Mouse (Mus musculus): ENCODE measurements around the gene Dtx3. TPM values are rescaled to one million over a fixed set of nuclear protein-coding genes. Genes with fewer than 3 reads are reported as not detected.
"Not testable (repeated sequence)": the region's sequence is repeated elsewhere in the genome, so short reads cannot be mapped to it uniquely, and the experiment has no call there.

Dtx3 gene
- polyA plus RNA-seq, 1 experiment from 2014 or later, result 79.4 TPM

- Histone ChIP-seq H3K9ac (ENCODE audit: low read length) (no peak overlapping the region), H3K27ac (ENCODE audit: low read length) (no peak overlapping the region), H3K27me3 (ENCODE audit: control insufficient read depth, insufficient read depth, low read length) (no peaks in the 10 kb centered on the region), H3K4me1 (ENCODE audit: control insufficient read depth, insufficient read depth, low read length) (peaks cover 15% of the 10 kb centered on the region; the same call in 1 of the 2 replicates), H3K9me3 (replicated peaks; ENCODE audit: control insufficient read depth, low read length) (no peaks in the 10 kb centered on the region), H3K4me3 (replicated peaks; ENCODE audit: low read length) (no peak overlapping the region), H3K36me3 (ENCODE audit: control insufficient read depth, insufficient read depth, low read length) (peaks cover 10% of the 10 kb centered on the region), H3K4me2 (ENCODE audit: low read depth, low read length) (no peak overlapping the region)
- no peak for ATAC-seq (ENCODE audit: insufficient read depth, low FRiP score)
- WGBS, result 49% methylated on average over 2 of the region's 2 CpGs
These were observed 3.0 kb upstream of the Dtx3 start for GRCm38 (mm10) chr10:127198492-127198891.

DNA sequence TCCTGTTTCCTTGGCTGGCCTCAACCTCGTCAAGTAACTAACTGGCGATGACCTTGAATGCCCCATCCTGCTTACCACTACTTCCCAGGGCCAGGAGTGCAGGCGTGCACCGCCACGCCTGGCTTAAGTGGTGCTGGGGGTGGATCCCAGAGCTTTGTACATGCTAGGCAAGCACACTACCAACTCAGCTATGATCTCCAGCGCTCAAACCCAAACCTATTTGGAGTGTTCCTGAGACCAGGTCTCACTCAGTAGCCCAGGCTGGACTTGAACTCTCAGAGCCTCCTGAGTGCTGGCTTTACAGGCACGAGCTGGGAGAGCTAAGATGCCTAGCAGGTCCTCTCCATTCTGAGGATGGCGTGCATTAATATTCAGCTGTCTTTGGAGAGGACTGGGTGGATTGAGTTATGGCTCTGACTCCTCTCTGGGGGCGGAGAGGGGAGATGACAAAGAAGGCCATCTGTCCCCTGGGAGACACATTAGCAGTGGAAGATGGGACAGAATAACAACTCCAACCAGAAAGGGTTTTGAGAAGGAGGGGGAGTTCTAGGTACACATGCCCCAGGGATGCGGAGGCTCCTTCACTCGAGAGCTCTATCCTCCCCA lies 2.1 kb upstream of the Dtx3 start:
- WGBS, result 78% methylated on average over 11 of the region's 11 CpGs
- peak overlapping the region; percentile 96 for H3K27ac ChIP-seq (ENCODE audit: low read length)
- H3K9ac ChIP-seq (ENCODE audit: low read length), result no peak overlapping the region
- no peaks in the 10 kb centered on the region for H3K9me3 ChIP-seq (replicated peaks; ENCODE audit: control insufficient read depth, low read length)
- H3K4me2 ChIP-seq (ENCODE audit: low read depth, low read length), result no peak overlapping the region
- ATAC-seq (ENCODE audit: insufficient read depth, low FRiP score), result no peak
- peaks cover 15% of the 10 kb centered on the region; the same call in 1 of the 2 replicates for H3K4me1 ChIP-seq (ENCODE audit: control insufficient read depth, insufficient read depth, low read length)
- no peaks in the 10 kb centered on the region for H3K27me3 ChIP-seq (ENCODE audit: control insufficient read depth, insufficient read depth, low read length)
- no peak overlapping the region for H3K4me3 ChIP-seq (replicated peaks; ENCODE audit: low read length)
- peaks cover 10% of the 10 kb centered on the region for H3K36me3 ChIP-seq (ENCODE audit: control insufficient read depth, insufficient read depth, low read length)

- no peak overlapping the region for H3K4me2 ChIP-seq (ENCODE audit: low read depth, low read length)
- H3K9me3 ChIP-seq (replicated peaks; ENCODE audit: control insufficient read depth, low read length), result no peaks in the 10 kb centered on the region
- no peak overlapping the region for H3K4me3 ChIP-seq (replicated peaks; ENCODE audit: low read length)
- 83% methylated on average over 8 of the region's 8 CpGs for WGBS
- H3K27ac ChIP-seq (ENCODE audit: low read length), result peak overlapping the region; percentile 96
- peaks cover 15% of the 10 kb centered on the region; the same call in 1 of the 2 replicates for H3K4me1 ChIP-seq (ENCODE audit: control insufficient read depth, insufficient read depth, low read length)
- peaks cover 9% of the 10 kb centered on the region for H3K36me3 ChIP-seq (ENCODE audit: control insufficient read depth, insufficient read depth, low read length)
- H3K9ac ChIP-seq (ENCODE audit: low read length), result no peak overlapping the region
- ATAC-seq (ENCODE audit: insufficient read depth, low FRiP score), result no peak
- H3K27me3 ChIP-seq (ENCODE audit: control insufficient read depth, insufficient read depth, low read length), result no peaks in the 10 kb centered on the region
These were observed 1.6 kb upstream of the Dtx3 start for GRCm38 (mm10) chr10:127197104-127197503.

- WGBS, result 10% methylated on average over 5 of the region's 5 CpGs
- H3K27me3 ChIP-seq (ENCODE audit: control insufficient read depth, insufficient read depth, low read length), result no peaks in the 10 kb centered on the region
- H3K4me1 ChIP-seq (ENCODE audit: control insufficient read depth, insufficient read depth, low read length), result peaks cover 15% of the 10 kb centered on the region; the same call in 1 of the 2 replicates
- ATAC-seq (ENCODE audit: insufficient read depth, low FRiP score), result peak; percentile 85
- H3K36me3 ChIP-seq (ENCODE audit: control insufficient read depth, insufficient read depth, low read length), result peaks cover 7% of the 10 kb centered on the region
- H3K9me3 ChIP-seq (replicated peaks; ENCODE audit: control insufficient read depth, low read length), result no peaks in the 10 kb centered on the region
- H3K9ac ChIP-seq (ENCODE audit: low read length), result peak overlapping the region; percentile 94
- H3K27ac ChIP-seq (ENCODE audit: low read length), result peak overlapping the region; percentile 96
- peak overlapping the region; percentile 89 for H3K4me3 ChIP-seq (replicated peaks; ENCODE audit: low read length)
- peak overlapping the region; percentile 89 for H3K4me2 ChIP-seq (ENCODE audit: low read depth, low read length)
These were observed 864 bp upstream of the Dtx3 start for GRCm38 (mm10) chr10:127196392-127196791.

DNA sequence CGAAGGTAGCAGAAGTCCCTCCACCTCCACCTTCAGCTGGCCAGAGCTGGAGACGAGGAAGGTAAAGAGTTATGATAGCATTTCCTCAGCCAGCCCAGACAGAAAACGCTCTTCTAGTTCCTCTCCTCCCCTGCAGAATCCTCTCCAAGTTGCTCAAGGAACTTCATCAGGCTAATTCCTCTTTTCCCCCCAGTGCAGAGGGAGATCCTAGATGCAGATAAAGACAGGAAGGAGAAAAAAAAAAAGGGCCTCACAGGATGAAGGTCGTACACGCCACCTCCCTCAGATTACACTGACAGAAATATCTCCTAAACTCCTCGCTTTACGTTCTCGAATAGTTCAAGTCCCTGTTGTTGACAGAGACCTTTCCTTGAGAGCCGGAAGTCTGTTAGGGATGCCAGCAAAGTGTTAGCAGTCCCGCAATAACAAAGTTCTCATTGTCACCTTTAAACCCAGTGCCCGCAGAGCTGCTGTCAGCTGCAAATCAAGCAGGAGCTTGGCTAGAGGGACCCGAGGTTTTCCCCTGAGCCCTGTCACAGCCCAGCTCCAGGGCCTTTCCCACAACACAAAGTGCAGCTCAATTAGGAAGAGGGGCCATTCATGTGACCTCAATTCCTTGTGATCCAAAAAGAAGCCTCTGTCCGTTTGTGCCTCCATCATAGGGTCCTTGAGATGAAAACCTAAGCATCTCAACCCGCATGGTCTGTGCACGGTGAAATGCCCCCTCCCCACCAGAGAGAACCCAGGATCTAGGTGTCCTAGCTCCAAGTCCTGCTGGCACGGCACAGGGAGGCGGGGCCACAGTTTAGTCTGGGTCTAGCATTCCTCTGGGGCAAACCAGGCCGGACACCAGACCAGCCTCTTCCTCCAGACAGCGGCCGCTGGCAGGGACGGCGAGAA lies 850 bp downstream of the Dtx3 start:
- H3K27ac ChIP-seq (ENCODE audit: low read length), result peak overlapping the region; percentile 96
- no peaks in the 10 kb centered on the region for H3K27me3 ChIP-seq (ENCODE audit: control insufficient read depth, insufficient read depth, low read length)
- WGBS, result 8% methylated on average over 22 of the region's 22 CpGs
- no peak for ATAC-seq (ENCODE audit: insufficient read depth, low FRiP score)
- H3K4me2 ChIP-seq (ENCODE audit: low read depth, low read length), result peak overlapping the region; percentile 89
- peak overlapping the region; percentile 89 for H3K4me3 ChIP-seq (replicated peaks; ENCODE audit: low read length)
- peaks cover 3% of the 10 kb centered on the region; the same call in 1 of the 2 replicates for H3K36me3 ChIP-seq (ENCODE audit: control insufficient read depth, insufficient read depth, low read length)
- H3K9me3 ChIP-seq (replicated peaks; ENCODE audit: control insufficient read depth, low read length), result no peaks in the 10 kb centered on the region
- H3K4me1 ChIP-seq (ENCODE audit: control insufficient read depth, insufficient read depth, low read length), result peaks cover 27% of the 10 kb centered on the region
- peak overlapping the region; percentile 94 for H3K9ac ChIP-seq (ENCODE audit: low read length)

DNA sequence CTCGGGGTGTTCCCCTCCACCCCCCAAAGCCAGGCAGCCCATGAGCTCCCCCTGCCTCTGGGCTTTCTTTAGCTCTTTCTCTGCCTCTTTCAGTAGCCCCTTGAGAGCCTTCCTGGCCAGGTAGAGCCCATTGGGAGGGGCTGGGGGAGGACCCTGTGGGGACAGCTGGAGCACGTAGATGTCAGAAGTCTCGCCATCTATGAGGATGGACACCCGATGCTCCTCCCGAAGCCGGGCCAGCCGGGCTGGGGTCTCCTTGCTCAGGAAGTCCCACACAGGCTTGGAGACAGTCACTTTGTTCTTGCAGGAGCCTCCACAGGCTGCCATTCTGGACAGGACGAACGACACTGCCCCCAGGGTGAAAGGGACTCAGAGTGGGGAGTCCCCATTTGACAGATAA lies 2.5 kb downstream of the Dtx3 start:
- 78% methylated on average over 9 of the region's 9 CpGs for WGBS
- no peaks in the 10 kb centered on the region for H3K9me3 ChIP-seq (replicated peaks; ENCODE audit: control insufficient read depth, low read length)
- H3K36me3 ChIP-seq (ENCODE audit: control insufficient read depth, insufficient read depth, low read length), result no peaks in the 10 kb centered on the region
- H3K4me2 ChIP-seq (ENCODE audit: low read depth, low read length), result no peak overlapping the region
- H3K9ac ChIP-seq (ENCODE audit: low read length), result peak overlapping the region; percentile 21; the same call in 1 of the 2 replicates
- no peaks in the 10 kb centered on the region for H3K27me3 ChIP-seq (ENCODE audit: control insufficient read depth, insufficient read depth, low read length)
- H3K27ac ChIP-seq (ENCODE audit: low read length), result no peak overlapping the region
- ATAC-seq (ENCODE audit: insufficient read depth, low FRiP score), result no peak
- H3K4me3 ChIP-seq (replicated peaks; ENCODE audit: low read length), result no peak overlapping the region
- H3K4me1 ChIP-seq (ENCODE audit: control insufficient read depth, insufficient read depth, low read length), result peaks cover 30% of the 10 kb centered on the region

DNA sequence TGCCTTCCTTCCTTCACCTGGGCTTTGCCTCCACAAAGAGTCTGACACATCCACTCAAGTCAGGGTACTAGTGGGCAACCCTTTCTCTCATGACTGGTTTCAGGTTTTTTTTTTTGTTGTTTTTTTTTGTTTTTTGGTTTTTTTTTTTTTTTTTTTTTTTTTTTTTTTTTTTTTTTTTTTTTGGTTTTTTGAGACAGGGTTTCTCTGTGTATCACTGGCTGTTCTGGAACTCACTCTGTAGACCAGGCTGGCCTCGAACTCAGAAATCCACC lies 3.5 kb downstream of the Dtx3 start:
- peaks cover 33% of the 10 kb centered on the region for H3K4me1 ChIP-seq (ENCODE audit: control insufficient read depth, insufficient read depth, low read length)
- not testable (repeated sequence) for H3K4me2 ChIP-seq (ENCODE audit: low read depth, low read length); H3K9me3 ChIP-seq (replicated peaks; ENCODE audit: control insufficient read depth, low read length); ATAC-seq (ENCODE audit: insufficient read depth, low FRiP score); H3K27me3 ChIP-seq (ENCODE audit: control insufficient read depth, insufficient read depth, low read length); H3K27ac ChIP-seq (ENCODE audit: low read length); H3K9ac ChIP-seq (ENCODE audit: low read length); H3K4me3 ChIP-seq (replicated peaks; ENCODE audit: low read length); H3K36me3 ChIP-seq (ENCODE audit: control insufficient read depth, insufficient read depth, low read length)
- 70% methylated on average over 1 of the region's 1 CpGs for WGBS

DNA sequence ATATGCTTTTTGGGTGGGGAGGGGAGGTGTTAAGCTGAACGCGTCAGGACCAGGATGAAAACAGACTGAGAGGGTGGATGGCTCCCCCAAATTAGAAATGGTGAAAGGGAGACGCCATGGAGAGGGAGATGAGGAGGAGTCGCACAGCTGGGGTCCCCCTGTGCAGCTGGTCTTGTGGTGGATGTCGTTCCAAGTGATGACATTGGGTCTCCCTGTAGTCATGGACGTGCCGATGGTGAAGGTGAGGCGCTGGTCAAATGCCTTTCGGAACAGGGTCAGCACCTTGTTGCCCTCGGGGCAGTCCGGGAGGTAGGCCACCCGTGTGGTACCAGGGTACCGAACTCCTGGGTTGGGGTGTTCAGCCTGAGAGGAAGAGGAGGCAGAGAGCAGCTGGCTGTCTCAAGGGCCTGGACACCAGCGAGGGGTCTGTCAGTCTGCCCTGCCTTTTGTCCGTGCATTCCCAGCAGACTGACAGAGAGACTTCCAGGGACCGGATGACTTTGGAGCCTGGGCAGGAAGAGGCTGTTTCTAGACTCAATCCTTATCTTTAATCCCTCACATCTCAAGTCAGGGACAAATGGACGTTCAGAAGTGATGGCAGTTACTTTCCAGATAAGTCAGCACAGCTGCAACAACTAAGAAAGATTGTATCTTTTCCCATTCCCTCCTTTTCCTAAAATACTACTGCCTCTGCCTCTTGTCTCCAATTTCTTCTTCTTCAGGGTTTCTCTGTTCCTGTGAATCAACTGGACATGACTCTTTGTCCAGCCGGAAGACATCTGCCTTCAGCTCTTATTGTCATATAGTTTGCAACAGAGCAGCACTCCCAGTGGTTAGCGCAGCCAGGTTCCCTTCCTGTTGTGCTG lies 4.1 kb downstream of the Dtx3 start:
- H3K9ac ChIP-seq (ENCODE audit: low read length), result no peak overlapping the region
- no peaks in the 10 kb centered on the region for H3K27me3 ChIP-seq (ENCODE audit: control insufficient read depth, insufficient read depth, low read length)
- H3K4me3 ChIP-seq (replicated peaks; ENCODE audit: low read length), result no peak overlapping the region
- peak overlapping the region; percentile 96 for H3K27ac ChIP-seq (ENCODE audit: low read length)
- H3K4me2 ChIP-seq (ENCODE audit: low read depth, low read length), result peak overlapping the region; percentile 90; the same call in 1 of the 2 replicates
- H3K4me1 ChIP-seq (ENCODE audit: control insufficient read depth, insufficient read depth, low read length), result peaks cover 32% of the 10 kb centered on the region
- 78% methylated on average over 19 of the region's 19 CpGs for WGBS
- no peak for ATAC-seq (ENCODE audit: insufficient read depth, low FRiP score)
- peaks cover 6% of the 10 kb centered on the region; the same call in 1 of the 2 replicates for H3K36me3 ChIP-seq (ENCODE audit: control insufficient read depth, insufficient read depth, low read length)
- H3K9me3 ChIP-seq (replicated peaks; ENCODE audit: control insufficient read depth, low read length), result 0 out of 2 replicates have a peak, but pooled peaks cover 3% of the 10 kb centered on the region

Measured in stomach, embryonic 16.5 days (tissue).